Mouse (Mus musculus): Measurements from ENCODE around the gene Ehbp1l1.

GRCm38 (mm10) chr19:5734325-5734724, 8.2 kb upstream of the Ehbp1l1 start:
- TF ChIP-seq POLR2A (IDR thresholded peaks at IDR 0.05; ENCODE audit: borderline replicate concordance, extremely low read depth, low read depth, low read length) (no peak), CTCF (IDR thresholded peaks at IDR 0.05; ENCODE audit: insufficient read depth, low read length) (no peak)

All from lung, adult 2 months (tissue).